Comparison of ENCODE assay signal across 14 mouse cellular contexts in genomic region chr10:56469895-56470294, GRCm38 (mm10).
"Had no signal": no experiment of that assay in that cellular context is flagged by ENCODE, and none has a peak within 500 bp of the region (broad histone marks: within the 10 kb centered on the region; RNA-seq: fewer than 3 reads in every experiment).

No protein-coding gene starts in this region.

- H3K4me2 ChIP-seq: liver, embryonic 12.5 days; liver, embryonic 15.5 days had no signal

- H3K9me3 ChIP-seq: limb, embryonic 10.5 days; liver, embryonic 12.5 days; liver, embryonic 15.5 days; midbrain, embryonic 12.5 days; midbrain, embryonic 15.5 days had no signal

- H3K9ac ChIP-seq: liver, embryonic 12.5 days; liver, embryonic 15.5 days; midbrain, embryonic 12.5 days; midbrain, embryonic 15.5 days had no signal

- H3K27me3 ChIP-seq: limb, embryonic 13.5 days; liver, embryonic 12.5 days; liver, embryonic 15.5 days; midbrain, embryonic 12.5 days; midbrain, embryonic 15.5 days had no signal

- ATAC-seq: liver, embryonic 12.5 days; midbrain, embryonic 15.5 days had no signal

- H3K4me1 ChIP-seq: liver, embryonic 12.5 days; liver, embryonic 15.5 days; midbrain, embryonic 12.5 days; midbrain, embryonic 15.5 days had no signal

- DNase-seq: kidney, adult 2 months; kidney, postnatal 25 days; layer of hippocampus, adult 9-11 months; liver; lung, adult 18-20 months; lung, postnatal 14 days; lung, postnatal 4 days; thymus, postnatal 25 days had no signal

- H3K36me3 ChIP-seq: limb, embryonic 10.5 days; limb, embryonic 13.5 days; liver, embryonic 12.5 days; liver, embryonic 15.5 days; midbrain, embryonic 12.5 days; midbrain, embryonic 15.5 days had no signal

- H3K27ac ChIP-seq: liver, embryonic 12.5 days; liver, embryonic 15.5 days; midbrain, embryonic 12.5 days; midbrain, embryonic 15.5 days had no signal

- H3K4me3 ChIP-seq: liver, embryonic 12.5 days; liver, embryonic 15.5 days; midbrain, embryonic 12.5 days; midbrain, embryonic 15.5 days had no signal
